Mouse (Mus musculus): ENCODE data around the gene 4930522H14Rik. TPM values are rescaled to one million over a fixed set of nuclear protein-coding genes. Genes with fewer than 3 reads are reported as not detected.

Gene 4930522H14Rik
- total and polyA plus RNA-seq, 3 experiments, result not detected

DNA sequence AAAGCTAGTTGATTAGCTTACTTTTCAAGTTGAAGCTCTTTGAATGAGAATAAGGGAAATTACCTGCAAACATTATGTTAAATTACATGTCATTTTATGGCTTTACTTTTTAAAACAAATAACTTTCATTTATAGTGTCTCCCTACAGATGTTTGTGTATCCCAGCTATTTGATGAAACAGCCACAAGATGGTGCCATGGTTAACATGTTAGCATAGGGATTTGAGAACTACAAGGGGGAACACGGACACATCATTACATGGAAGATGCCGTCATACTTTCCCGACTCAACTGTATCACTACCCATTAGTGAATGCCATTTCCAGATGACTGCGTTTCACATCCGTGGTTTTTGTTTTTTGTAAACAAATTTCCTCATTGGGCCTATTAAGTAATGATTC is 45.8 kb upstream of the 4930522H14Rik start:
- Histone ChIP-seq H3K79me2 (ENCODE audit: control insufficient read depth, insufficient read depth, low read length, poor library complexity) (no peaks in the 10 kb centered on the region), H3K4me3 (ENCODE audit: control insufficient read depth in 1 of 2, insufficient read depth in 1 of 2, low read depth in 2 of 2, low read length in 2 of 2) (no peak overlapping the region), H3K27me3 (ENCODE audit: control insufficient read depth in 1 of 2, insufficient read depth in 2 of 2, low read length in 2 of 2) (peaks cover 5 to 6% of the 10 kb centered on the region in 2 experiments), H3K9me3 (replicated peaks; ENCODE audit: insufficient read depth, low read length) (no peaks in the 10 kb centered on the region), H3K4me1 (ENCODE audit: control insufficient read depth in 1 of 2, insufficient read depth in 2 of 2, low read length in 2 of 2) (no peaks in the 10 kb centered on the region), H3K36me3 (ENCODE audit: control insufficient read depth in 1 of 2, insufficient read depth in 2 of 2, low read length in 2 of 2) (no peaks in the 10 kb centered on the region), H3K9ac (ENCODE audit: control insufficient read depth, low read depth, low read length, poor library complexity, severe bottlenecking) (no peak overlapping the region), H3K27ac (ENCODE audit: control insufficient read depth, low read depth, low read length) (no peak overlapping the region)
- DNase-seq (ENCODE audit: low read depth, low spot score), result peak; percentile 54
- TF ChIP-seq MYB (IDR thresholded peaks at IDR 0.05; ENCODE audit: low read depth, low read length) (no peak), MYC (IDR thresholded peaks at IDR 0.05; ENCODE audit: low read depth, low read length) (no peak), TBP (IDR thresholded peaks at IDR 0.05; ENCODE audit: low read depth, low read length) (no peak), TAL1 (IDR thresholded peaks at IDR 0.05; ENCODE audit: low read length) (no peak), GABPA (IDR thresholded peaks at IDR 0.05; ENCODE audit: low read depth, low read length) (no peak), EP300 (IDR thresholded peaks at IDR 0.05; ENCODE audit: low read depth in 1 of 2, low read length in 2 of 2) (no peak), MAFK (IDR thresholded peaks at IDR 0.05; ENCODE audit: borderline replicate concordance, low read depth, low read length) (no peak), CHD1 (IDR thresholded peaks at IDR 0.05; ENCODE audit: low read depth, low read length) (no peak), CHD2 (IDR thresholded peaks at IDR 0.05; ENCODE audit: low read length) (no peak), BHLHE40 (IDR thresholded peaks at IDR 0.05; ENCODE audit: borderline replicate concordance, low read depth, low read length) (no peak), CTCF (IDR thresholded peaks at IDR 0.05 in 2 of 3, conservative IDR thresholded peaks at IDR 0.05 in 1 of 3; ENCODE audit: control insufficient read depth in 1 of 3, insufficient read depth in 1 of 3, low read depth in 2 of 3, low read length in 3 of 3, poor library complexity in 1 of 3, severe bottlenecking in 1 of 3) (peak in 2 of 3 experiments; percentile 18 to 69; a peak in 2 of 6 replicates), MEF2A (IDR thresholded peaks at IDR 0.05; ENCODE audit: extremely low read depth, insufficient replicate concordance, low read depth, low read length, poor library complexity, severe bottlenecking) (no peak), GATA1 (IDR thresholded peaks at IDR 0.05; ENCODE audit: low read depth, low read length) (no peak), ETS1 (IDR thresholded peaks at IDR 0.05; ENCODE audit: low read depth, low read length) (no peak), POLR2AphosphoS2 (IDR thresholded peaks at IDR 0.05; ENCODE audit: low read length) (no peak), TCF12 (IDR thresholded peaks at IDR 0.05; ENCODE audit: low read depth, low read length) (no peak), JUND (IDR thresholded peaks at IDR 0.05; ENCODE audit: low read depth, low read length) (no peak), MAX (IDR thresholded peaks at IDR 0.05; ENCODE audit: low read length) (no peak), ZMIZ1 (IDR thresholded peaks at IDR 0.05; ENCODE audit: low read depth, low read length) (no peak), ZC3H11A (IDR thresholded peaks at IDR 0.05; ENCODE audit: low read depth, low read length) (peak; percentile 68), HCFC1 (IDR thresholded peaks at IDR 0.05; ENCODE audit: low read depth, low read length) (no peak), SMC3 (IDR thresholded peaks at IDR 0.05; ENCODE audit: low read depth, low read length) (peak; percentile 80), ZNF384 (IDR thresholded peaks at IDR 0.05; ENCODE audit: low read depth, low read length) (no peak), ZKSCAN1 (IDR thresholded peaks at IDR 0.05; ENCODE audit: low read depth, low read length) (no peak), USF1 (IDR thresholded peaks at IDR 0.05; ENCODE audit: low read depth, low read length) (no peak), RAD21 (IDR thresholded peaks at IDR 0.05; ENCODE audit: low read depth, low read length) (peak; percentile 70), RCOR1 (IDR thresholded peaks at IDR 0.05; ENCODE audit: low read depth, low read length) (no peak), NRF1 (IDR thresholded peaks at IDR 0.05; ENCODE audit: insufficient read depth, low read depth, low read length, poor library complexity, severe bottlenecking) (no peak)
